Mouse (Mus musculus) midbrain, embryonic 16.5 days (tissue): ENCODE data around the gene Cacna1c. TPM values are rescaled to one million over a fixed set of nuclear protein-coding genes. Genes with fewer than 3 reads are reported as not detected.

Source experiments
- ATAC-seq: fragments of 200-750 bp; cut with Nextera tagmentation; 2 replicates; pipeline ENCODE4 v1.8.0; 2017; ENCODE audit warnings: moderate TSS enrichment
- H3K27ac ChIP-seq: fragments of 300-500 bp; sonication (generic); 2 replicates; pipeline ENCODE4 v1.5.1; 2014; ENCODE audit warnings: mild to moderate bottlenecking, low read length, mixed read lengths
- H3K27me3 ChIP-seq: fragments of 300-500 bp; sonication (generic); 2 replicates; pipeline ENCODE4 v1.6.1; 2014; ENCODE audit warnings: low read depth, low read length, mixed read lengths; ENCODE audit not compliant: control insufficient read depth, insufficient read depth
- H3K36me3 ChIP-seq: fragments of 300-500 bp; sonication (generic); 2 replicates; pipeline ENCODE4 v1.6.1; 2014; ENCODE audit warnings: mild to moderate bottlenecking, low read length, moderate library complexity, mixed read lengths; ENCODE audit not compliant: control insufficient read depth, insufficient read depth
- H3K4me1 ChIP-seq: fragments of 300-500 bp; sonication (generic); 2 replicates; pipeline ENCODE4 v1.6.1; 2014; ENCODE audit warnings: mild to moderate bottlenecking, low read length, mixed read lengths; ENCODE audit not compliant: control insufficient read depth, insufficient read depth
- H3K4me2 ChIP-seq: fragments of 300-500 bp; sonication (generic); 2 replicates; pipeline ENCODE4 v1.6.1; 2014; ENCODE audit warnings: mild to moderate bottlenecking, low read length, mixed read lengths
- H3K4me3 ChIP-seq: fragments of 300-500 bp; sonication (generic); 2 replicates; pipeline ENCODE4 v1.5.1; 2014; ENCODE audit warnings: low read depth, mild to moderate bottlenecking, low read length, moderate library complexity, mixed read lengths
- H3K9ac ChIP-seq: fragments of 300-500 bp; sonication (generic); 2 replicates; pipeline ENCODE4 v1.6.1; 2014; ENCODE audit warnings: low read depth, low read length, mixed read lengths
- H3K9me3 ChIP-seq: fragments of 300-500 bp; sonication (generic); replicated peaks from 2 replicates; pipeline ENCODE4 v1.6.1; 2014; ENCODE audit warnings: mild to moderate bottlenecking, low read length, mixed read lengths; ENCODE audit not compliant: control insufficient read depth, poor library complexity, severe bottlenecking
- WGBS: fragments of 180-500 bp; shearing (Covaris S2); extraction: QIAGEN DNeasy Blood & Tissue Kit; methylation state at CpG from one replicate; pipeline ENCODE4 v1.1.7; 2014; 5-methylcytosine and 5-hydroxymethylcytosine counted together
- polyA plus RNA-seq: library from polyadenylated mRNA; unstranded; fragments of >200 nt; fragmentation: Nextera tagmentation; extraction: Ambion mirVana; gene quantifications from 2 replicates; pipeline ENCODE4 v1.2.1, GENCODE M21; 2015

Cacna1c gene
- polyA plus RNA-seq, 1 experiment from 2014 or later, result 8.1 TPM

GRCm38 (mm10) chr6:118980265-118980664 lies 216.0 kb downstream of the Cacna1c start:
- 73% methylated on average over 12 of the region's 12 CpGs for WGBS

GRCm38 (mm10) chr6:118977443-118978271 lies 218.6 kb downstream of the Cacna1c start:
- Histone ChIP-seq H3K4me2 (peak overlapping the region; percentile 42), H3K4me3 (no peak overlapping the region), H3K9ac (0 out of 2 replicates have a peak overlapping the region, but pooled peaks have one; percentile 11), H3K36me3 (no peaks in the 10 kb centered on the region), H3K27me3 (no peaks in the 10 kb centered on the region), H3K9me3 (no peaks in the 10 kb centered on the region), H3K4me1 (peaks cover 25% of the 10 kb centered on the region), H3K27ac (peak overlapping the region; percentile 88)
- WGBS, result 17% methylated on average over 10 of the region's 10 CpGs
- ATAC-seq, result peak; percentile 94

More at GRCm38 (mm10) chr6:118980265-118980664, 216.0 kb downstream of the Cacna1c start:
- H3K36me3 ChIP-seq, result no peaks in the 10 kb centered on the region
- ATAC-seq, result no peak
- no peak overlapping the region for H3K9ac ChIP-seq
- no peak overlapping the region for H3K4me2 ChIP-seq
- no peak overlapping the region for H3K4me3 ChIP-seq
- H3K9me3 ChIP-seq, result no peaks in the 10 kb centered on the region
- peak overlapping the region; percentile 26; the same call in 1 of the 2 replicates for H3K27ac ChIP-seq
- H3K4me1 ChIP-seq, result peaks cover 33% of the 10 kb centered on the region
- H3K27me3 ChIP-seq, result no peaks in the 10 kb centered on the region

GRCm38 (mm10) chr6:118976617-118977016 lies 219.6 kb downstream of the Cacna1c start:
- no peaks in the 10 kb centered on the region for H3K9me3 ChIP-seq
- peak overlapping the region; percentile 88 for H3K27ac ChIP-seq
- WGBS, result 85% methylated on average over 14 of the region's 14 CpGs

GRCm38 (mm10) chr6:118971844-118972531 lies 224.2 kb downstream of the Cacna1c start:
- H3K4me1 ChIP-seq, result peaks cover 6% of the 10 kb centered on the region
- H3K4me2 ChIP-seq, result no peak overlapping the region
- no peaks in the 10 kb centered on the region for H3K27me3 ChIP-seq
- no peaks in the 10 kb centered on the region for H3K36me3 ChIP-seq
- H3K4me3 ChIP-seq, result no peak overlapping the region
- 58% methylated on average over 9 of the region's 10 CpGs for WGBS
- H3K27ac ChIP-seq, result no peak overlapping the region
- no peak overlapping the region for H3K9ac ChIP-seq
- ATAC-seq, result no peak
- H3K9me3 ChIP-seq, result no peaks in the 10 kb centered on the region

More at GRCm38 (mm10) chr6:118976617-118977016, 219.6 kb downstream of the Cacna1c start:
- H3K4me3 ChIP-seq, result no peak overlapping the region
- no peak for ATAC-seq
- H3K4me2 ChIP-seq, result no peak overlapping the region
- H3K27me3 ChIP-seq, result no peaks in the 10 kb centered on the region
- no peak overlapping the region for H3K9ac ChIP-seq
- H3K36me3 ChIP-seq, result no peaks in the 10 kb centered on the region
- peaks cover 25% of the 10 kb centered on the region for H3K4me1 ChIP-seq

DNA sequence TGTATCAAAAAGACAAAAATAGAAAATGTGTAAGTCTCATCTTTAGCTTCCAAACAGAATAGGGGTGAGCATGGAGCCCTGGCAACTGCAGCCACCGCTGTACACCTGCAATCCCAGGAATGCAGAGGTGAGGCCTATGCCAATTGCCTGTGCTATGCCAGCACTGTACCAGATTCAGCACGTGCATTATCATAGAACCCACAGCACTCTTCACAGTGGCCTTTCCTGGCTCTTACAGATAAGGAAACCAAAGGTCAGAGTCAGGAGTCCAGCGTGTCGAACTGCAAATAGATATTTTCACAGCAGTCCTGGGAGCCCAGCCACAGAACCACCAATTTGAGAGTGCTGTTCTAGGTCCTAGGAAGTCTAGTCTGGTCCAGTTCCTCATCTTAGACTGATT lies 227.4 kb downstream of the Cacna1c start:
- Histone ChIP-seq H3K4me3 (no peak overlapping the region), H3K27ac (no peak overlapping the region), H3K9ac (no peak overlapping the region), H3K4me2 (no peak overlapping the region), H3K27me3 (no peaks in the 10 kb centered on the region), H3K9me3 (no peaks in the 10 kb centered on the region), H3K4me1 (peaks cover 4% of the 10 kb centered on the region), H3K36me3 (no peaks in the 10 kb centered on the region)
- ATAC-seq, result no peak
- WGBS, result 89% methylated on average over 4 of the region's 4 CpGs

- WGBS, result 81% methylated on average over 4 of the region's 4 CpGs
- Histone ChIP-seq H3K9me3 (no peaks in the 10 kb centered on the region), H3K27ac (no peak overlapping the region), H3K4me3 (no peak overlapping the region), H3K36me3 (no peaks in the 10 kb centered on the region), H3K27me3 (no peaks in the 10 kb centered on the region), H3K4me2 (no peak overlapping the region), H3K4me1 (peaks cover 7% of the 10 kb centered on the region), H3K9ac (no peak overlapping the region)
- no peak for ATAC-seq
Observed at GRCm38 (mm10) chr6:118966904-118967303, 229.3 kb downstream of the Cacna1c start.

DNA sequence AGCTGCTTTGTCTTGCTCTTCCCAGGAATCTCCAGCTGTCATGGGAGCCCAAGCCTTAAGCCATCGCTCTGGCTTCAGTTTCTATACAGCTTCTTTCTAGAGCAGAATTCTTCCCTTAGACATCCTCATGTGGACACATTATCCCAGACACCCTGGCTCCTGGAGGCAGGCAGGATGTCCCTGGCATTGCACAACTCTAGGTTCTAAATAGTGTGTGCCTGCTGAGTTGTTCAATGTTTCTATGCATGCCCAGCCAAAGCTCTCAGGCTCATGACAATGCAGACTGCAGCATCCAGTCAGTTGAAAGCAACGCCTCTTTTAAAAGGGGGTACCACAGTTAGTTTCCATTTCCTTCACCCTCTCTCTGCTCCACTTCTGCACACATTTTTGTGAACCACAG lies 230.6 kb downstream of the Cacna1c start:
- no peak for ATAC-seq
- H3K9me3 ChIP-seq, result no peaks in the 10 kb centered on the region

GRCm38 (mm10) chr6:118963806-118964205 lies 232.4 kb downstream of the Cacna1c start:
- no peak for ATAC-seq
- H3K4me1 ChIP-seq, result peaks cover 7% of the 10 kb centered on the region
- 89% methylated on average over 6 of the region's 6 CpGs for WGBS
- H3K4me3 ChIP-seq, result no peak overlapping the region
- no peak overlapping the region for H3K9ac ChIP-seq
- no peaks in the 10 kb centered on the region for H3K36me3 ChIP-seq
- H3K9me3 ChIP-seq, result no peaks in the 10 kb centered on the region
- H3K27me3 ChIP-seq, result no peaks in the 10 kb centered on the region
- no peak overlapping the region for H3K4me2 ChIP-seq
- no peak overlapping the region for H3K27ac ChIP-seq

More for the DNA sequence above, 230.6 kb downstream of the Cacna1c start:
- H3K9ac ChIP-seq, result no peak overlapping the region
- H3K27me3 ChIP-seq, result no peaks in the 10 kb centered on the region
- H3K36me3 ChIP-seq, result no peaks in the 10 kb centered on the region
- no peak overlapping the region for H3K4me2 ChIP-seq
- 51% methylated on average over 2 of the region's 2 CpGs for WGBS
- no peak overlapping the region for H3K27ac ChIP-seq
- peaks cover 7% of the 10 kb centered on the region for H3K4me1 ChIP-seq
- H3K4me3 ChIP-seq, result no peak overlapping the region

DNA sequence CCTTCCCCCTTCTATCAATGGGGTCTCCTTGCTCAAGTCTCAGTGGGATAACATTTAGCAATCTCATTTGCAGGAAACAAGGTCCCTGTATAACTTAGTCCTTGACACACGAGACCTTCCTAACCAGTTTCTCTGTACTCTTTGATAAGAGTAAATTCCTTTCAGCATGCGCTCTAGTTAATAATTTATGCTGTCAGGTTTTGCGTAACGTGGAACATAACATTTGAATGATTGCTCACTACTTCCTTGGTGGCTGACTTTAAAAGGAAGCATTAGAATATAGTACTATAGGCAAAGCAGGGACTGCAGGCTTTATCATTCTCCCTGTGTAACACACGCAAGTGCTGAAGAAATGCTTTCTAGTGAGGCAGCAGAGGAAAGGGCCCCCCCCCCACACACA lies 232.9 kb downstream of the Cacna1c start:
- Histone ChIP-seq H3K4me3 (no peak overlapping the region), H3K36me3 (no peaks in the 10 kb centered on the region), H3K4me1 (peaks cover 7% of the 10 kb centered on the region), H3K27me3 (no peaks in the 10 kb centered on the region), H3K27ac (no peak overlapping the region), H3K4me2 (no peak overlapping the region), H3K9ac (no peak overlapping the region), H3K9me3 (no peaks in the 10 kb centered on the region)
- no peak for ATAC-seq
- WGBS, result 52% methylated on average over 5 of the region's 5 CpGs
